Mouse (Mus musculus): ENCODE measurements around the gene Blcap.

Gene Blcap

GRCm38 (mm10) chr2:157520496-157520895 lies 50.6 kb downstream of the Blcap start:
- DNase-seq (ENCODE audit: low read depth, low spot score) = no peak

DNA sequence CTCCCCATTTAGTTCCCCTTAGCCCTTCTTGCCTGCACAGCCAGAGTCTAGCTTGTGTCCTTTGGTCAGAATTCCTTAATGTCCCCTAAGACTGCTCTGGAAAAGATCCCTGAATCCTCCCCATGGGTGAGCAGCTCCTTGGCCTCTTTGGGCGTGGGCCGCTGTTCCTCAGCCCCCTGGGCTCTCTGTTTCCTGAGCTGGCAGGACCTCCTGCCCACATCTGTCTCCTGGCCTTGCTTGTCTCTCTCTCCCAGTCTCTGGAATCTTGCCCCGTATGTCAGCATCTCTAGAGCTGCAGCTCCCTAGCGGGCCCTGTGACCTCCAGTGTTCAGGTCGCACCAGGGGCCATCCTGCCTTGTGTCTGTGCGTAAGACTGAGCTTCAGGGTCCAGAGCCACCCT lies 51.6 kb downstream of the Blcap start:
- no peak for DNase-seq (ENCODE audit: low read depth, low spot score)

DNA sequence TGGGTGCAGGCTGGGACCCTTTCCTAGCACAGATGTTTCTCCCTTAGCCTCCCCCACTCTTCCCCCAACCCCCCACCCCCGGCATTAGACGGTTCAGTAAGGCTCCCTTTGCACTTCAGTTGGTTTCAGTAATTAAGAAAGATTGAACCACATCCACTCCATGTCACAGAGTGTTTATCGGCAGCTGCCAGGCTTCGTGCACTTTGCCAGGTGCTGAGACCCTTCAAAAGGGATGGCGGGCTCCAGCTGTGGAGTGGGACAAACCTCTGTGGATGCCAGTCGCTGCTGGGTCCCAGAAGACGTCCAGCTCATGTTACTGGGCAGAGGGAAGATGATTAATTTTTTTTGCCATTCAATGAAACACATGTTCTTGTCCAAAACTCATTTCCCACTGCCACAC lies 52.6 kb downstream of the Blcap start:
- no peak for DNase-seq (ENCODE audit: low read depth, low spot score)

DNA sequence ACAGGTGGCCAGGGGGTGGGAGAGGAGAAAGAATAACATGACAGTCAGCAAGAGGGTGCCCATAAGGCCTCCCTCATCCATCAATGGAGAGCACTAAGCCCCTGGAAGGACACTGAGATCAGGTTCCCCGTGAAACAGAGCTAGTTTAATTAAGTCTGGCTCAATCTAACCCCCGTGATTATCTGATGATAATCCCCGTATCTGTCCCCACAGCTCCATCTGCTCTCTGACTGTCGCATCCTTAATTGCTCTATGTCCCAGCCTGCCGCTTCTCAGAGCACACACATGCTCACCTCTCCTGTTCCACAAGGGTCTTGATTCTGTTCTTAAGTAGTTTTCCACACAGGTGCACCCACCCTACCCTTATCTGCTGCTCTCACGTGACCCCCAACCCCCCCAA lies 53.5 kb downstream of the Blcap start:
- DNase-seq (ENCODE audit: low read depth, low spot score) = no peak

- no peak for DNase-seq (ENCODE audit: low read depth, low spot score)
These were observed 56.7 kb downstream of the Blcap start for GRCm38 (mm10) chr2:157514353-157514752.

- no peak for DNase-seq (ENCODE audit: low read depth, low spot score)
These were observed 57.3 kb downstream of the Blcap start for GRCm38 (mm10) chr2:157513737-157514208.

- DNase-seq (ENCODE audit: low read depth, low spot score) = no peak
These were observed 58.2 kb downstream of the Blcap start for GRCm38 (mm10) chr2:157512859-157513258.

GRCm38 (mm10) chr2:157510031-157510430 lies 61.0 kb downstream of the Blcap start:
- no peak for DNase-seq (ENCODE audit: low read depth, low spot score)

- no peak for DNase-seq (ENCODE audit: low read depth, low spot score)
These were observed 61.9 kb downstream of the Blcap start for GRCm38 (mm10) chr2:157509182-157509581.

- no peak for DNase-seq (ENCODE audit: low read depth, low spot score)
These were observed 64.3 kb downstream of the Blcap start for GRCm38 (mm10) chr2:157506779-157507178.
